Mouse (Mus musculus): Measurements from ENCODE around the gene Rnf128. TPM values are rescaled to one million over a fixed set of nuclear protein-coding genes. Genes with fewer than 3 reads are reported as not detected.
"Not testable (repeated sequence)": the region's sequence is repeated elsewhere in the genome, so short reads cannot be mapped to it uniquely, and the experiment has no call there.

Rnf128 gene
- polyA plus RNA-seq, 1 experiment from 2014 or later = 52.9 TPM

DNA sequence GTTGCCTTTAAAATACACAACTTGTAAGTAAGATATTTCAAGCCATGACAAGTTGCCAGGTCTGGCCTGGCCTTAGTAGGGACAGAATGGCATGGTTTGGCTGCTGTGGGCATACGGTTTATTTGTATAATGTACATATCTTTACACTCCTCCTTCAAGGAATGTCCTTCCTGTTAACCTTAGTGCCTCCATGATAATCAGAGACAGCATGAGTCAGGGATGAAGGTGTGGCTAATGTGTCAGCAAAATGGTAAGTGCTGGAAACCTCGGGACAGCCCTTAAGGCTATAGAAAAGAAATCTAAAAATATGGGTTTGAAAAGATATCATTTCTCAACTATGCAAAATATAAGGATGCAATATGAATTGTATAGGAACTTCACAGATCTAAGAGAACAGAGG, 23.6 kb downstream of the Rnf128 start:
- not testable (repeated sequence) for H3K27me3 ChIP-seq (replicated peaks; ENCODE audit: control insufficient read depth, insufficient read depth, low read length); H3K36me3 ChIP-seq (ENCODE audit: control insufficient read depth, insufficient read depth, low read length); H3K9me3 ChIP-seq (ENCODE audit: control insufficient read depth, low read length); H3K4me2 ChIP-seq; H3K9ac ChIP-seq (ENCODE audit: low read depth, low read length); H3K4me1 ChIP-seq (replicated peaks; ENCODE audit: control insufficient read depth, insufficient read depth, low read length); ATAC-seq (replicated peaks; ENCODE audit: low FRiP score); DNase-seq (ENCODE audit: low spot score); H3K4me3 ChIP-seq (ENCODE audit: low read depth, low read length); H3K27ac ChIP-seq (ENCODE audit: low read depth, low read length)
- 47% methylated on average over 2 of the region's 2 CpGs for WGBS

DNA sequence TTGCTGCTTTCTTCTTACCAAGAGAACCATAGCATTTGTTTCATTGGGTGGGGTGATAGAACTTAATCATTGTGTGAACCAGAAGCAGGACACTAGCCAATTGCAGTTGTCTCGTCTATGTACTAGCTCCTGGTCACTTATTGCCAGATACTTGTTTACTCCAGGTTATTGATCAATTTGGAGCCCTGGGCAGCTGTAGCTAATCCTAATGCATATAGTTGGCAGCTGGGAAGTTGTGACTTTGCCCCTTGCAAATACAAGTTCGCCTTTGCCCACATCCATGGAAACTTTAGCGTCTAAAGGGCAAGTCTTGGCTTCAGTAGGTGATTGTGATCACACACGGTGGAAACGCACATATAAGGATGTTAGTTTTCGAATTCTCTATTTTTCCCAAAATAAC, 33.3 kb downstream of the Rnf128 start:
- Histone ChIP-seq H3K4me3 (ENCODE audit: low read depth, low read length) (no peak overlapping the region), H3K9me3 (ENCODE audit: control insufficient read depth, low read length) (no peaks in the 10 kb centered on the region), H3K27ac (ENCODE audit: low read depth, low read length) (no peak overlapping the region), H3K27me3 (replicated peaks; ENCODE audit: control insufficient read depth, insufficient read depth, low read length) (no peaks in the 10 kb centered on the region), H3K36me3 (ENCODE audit: control insufficient read depth, insufficient read depth, low read length) (no peaks in the 10 kb centered on the region), H3K4me2 (no peak overlapping the region), H3K4me1 (replicated peaks; ENCODE audit: control insufficient read depth, insufficient read depth, low read length) (no peaks in the 10 kb centered on the region), H3K9ac (ENCODE audit: low read depth, low read length) (no peak overlapping the region)
- whole genome bisulfite sequencing = 73% methylated on average over 6 of the region's 6 CpGs
- DNase-seq (ENCODE audit: low spot score) (no peak), ATAC-seq (replicated peaks; ENCODE audit: low FRiP score) (no peak)

DNA sequence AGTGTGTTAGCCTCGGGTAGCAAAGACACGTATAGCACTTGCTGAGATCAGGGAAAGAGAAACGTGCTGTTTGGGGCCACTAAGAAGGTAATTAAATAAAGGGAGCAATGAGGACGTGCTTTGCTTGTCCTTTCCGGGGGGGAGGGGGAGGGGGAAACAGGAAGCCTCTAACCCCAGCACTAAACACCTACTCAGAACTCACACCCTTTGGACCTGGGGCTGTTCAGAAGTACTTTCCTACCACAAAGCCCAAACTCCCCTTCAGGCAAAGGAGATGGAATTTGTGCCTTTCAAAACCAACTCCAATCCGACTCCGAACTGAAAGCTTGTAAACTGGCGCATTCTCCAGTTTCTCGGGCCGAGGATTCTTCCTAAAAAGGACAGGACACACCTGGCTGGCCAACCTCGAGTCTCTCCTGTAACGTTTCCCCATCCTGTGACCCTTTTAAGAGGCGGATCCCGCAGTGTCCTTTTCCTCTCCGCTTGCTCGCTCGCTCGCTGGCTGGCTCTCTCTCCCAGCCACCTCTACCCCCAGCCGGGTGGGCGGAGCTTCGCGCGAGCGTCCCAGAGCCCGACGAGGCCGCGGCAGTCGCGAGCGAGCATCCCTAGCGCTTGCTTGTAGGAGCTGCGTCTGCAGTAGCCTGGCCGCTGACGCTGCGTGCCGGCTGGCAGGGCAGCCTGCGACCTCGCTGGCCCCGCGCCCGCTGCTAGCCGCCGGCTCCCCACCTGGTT, 47.1 kb downstream of the Rnf128 start:
- peak; percentile 97 for ATAC-seq (replicated peaks; ENCODE audit: low FRiP score)
- Histone ChIP-seq H3K27me3 (replicated peaks; ENCODE audit: control insufficient read depth, insufficient read depth, low read length) (peaks cover 11% of the 10 kb centered on the region), H3K36me3 (ENCODE audit: control insufficient read depth, insufficient read depth, low read length) (no peaks in the 10 kb centered on the region), H3K4me2 (peak overlapping the region; percentile 73), H3K4me1 (replicated peaks; ENCODE audit: control insufficient read depth, insufficient read depth, low read length) (no peaks in the 10 kb centered on the region), H3K4me3 (ENCODE audit: low read depth, low read length) (peak overlapping the region; percentile 70), H3K9ac (ENCODE audit: low read depth, low read length) (peak overlapping the region; percentile 70), H3K9me3 (ENCODE audit: control insufficient read depth, low read length) (no peaks in the 10 kb centered on the region), H3K27ac (ENCODE audit: low read depth, low read length) (peak overlapping the region; percentile 16)
- WGBS = 9% methylated on average over 44 of the region's 44 CpGs
- DNase-seq (ENCODE audit: low spot score) = peak; percentile 71

DNA sequence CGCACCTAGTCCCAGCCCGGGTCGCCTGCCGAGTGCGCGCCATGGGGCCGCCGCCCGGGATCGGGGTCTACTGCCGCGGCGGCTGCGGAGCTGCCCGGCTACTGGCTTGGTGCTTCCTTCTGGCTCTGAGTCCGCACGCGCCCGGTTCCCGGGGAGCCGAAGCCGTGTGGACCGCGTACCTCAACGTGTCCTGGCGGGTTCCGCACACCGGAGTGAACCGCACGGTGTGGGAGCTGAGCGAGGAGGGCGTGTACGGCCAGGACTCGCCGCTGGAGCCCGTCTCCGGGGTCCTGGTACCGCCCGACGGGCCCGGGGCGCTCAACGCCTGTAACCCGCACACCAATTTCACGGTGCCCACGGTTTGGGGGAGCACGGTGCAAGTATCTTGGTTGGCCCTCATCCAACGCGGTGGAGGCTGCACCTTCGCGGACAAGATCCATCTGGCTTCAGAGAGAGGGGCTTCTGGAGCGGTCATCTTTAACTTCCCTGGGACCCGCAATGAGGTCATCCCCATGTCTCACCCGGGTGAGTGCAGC, 47.7 kb downstream of the Rnf128 start:
- H3K9ac ChIP-seq (ENCODE audit: low read depth, low read length) = peak overlapping the region; percentile 70
- H3K27me3 ChIP-seq (replicated peaks; ENCODE audit: control insufficient read depth, insufficient read depth, low read length) = peaks cover 11% of the 10 kb centered on the region
- no peaks in the 10 kb centered on the region for H3K36me3 ChIP-seq (ENCODE audit: control insufficient read depth, insufficient read depth, low read length)
- no peak for DNase-seq (ENCODE audit: low spot score)
- ATAC-seq (replicated peaks; ENCODE audit: low FRiP score) = peak; percentile 73
- H3K9me3 ChIP-seq (ENCODE audit: control insufficient read depth, low read length) = no peaks in the 10 kb centered on the region
- 0 out of 2 replicates have a peak overlapping the region, but pooled peaks have one; percentile 16 for H3K27ac ChIP-seq (ENCODE audit: low read depth, low read length)
- WGBS = 9% methylated on average over 47 of the region's 54 CpGs
- peak overlapping the region; percentile 73 for H3K4me2 ChIP-seq
- no peaks in the 10 kb centered on the region for H3K4me1 ChIP-seq (replicated peaks; ENCODE audit: control insufficient read depth, insufficient read depth, low read length)
- H3K4me3 ChIP-seq (ENCODE audit: low read depth, low read length) = peak overlapping the region; percentile 70

DNA sequence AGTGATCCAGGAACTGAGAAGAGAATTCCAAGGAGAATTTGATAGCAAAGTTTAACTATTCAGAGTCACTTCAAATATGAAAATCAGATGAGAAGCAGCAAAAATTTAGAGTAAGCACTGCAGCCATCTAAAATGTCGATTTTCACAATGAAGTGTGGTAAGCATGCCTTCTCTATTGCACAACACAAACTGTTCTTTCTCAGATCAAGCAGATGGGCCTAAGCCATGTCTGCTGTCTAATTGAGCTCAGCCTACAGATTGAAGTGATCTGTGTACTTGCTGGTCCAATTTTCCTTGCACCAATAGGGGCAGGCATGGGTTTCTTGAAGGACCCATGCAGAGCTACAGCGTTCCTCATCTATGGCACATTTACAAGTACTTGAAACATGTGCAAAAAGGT, 51.6 kb downstream of the Rnf128 start:
- ATAC-seq (replicated peaks; ENCODE audit: low FRiP score) = no peak
- Histone ChIP-seq H3K27me3 (replicated peaks; ENCODE audit: control insufficient read depth, insufficient read depth, low read length) (peaks cover 8% of the 10 kb centered on the region), H3K9ac (ENCODE audit: low read depth, low read length) (no peak overlapping the region), H3K4me3 (ENCODE audit: low read depth, low read length) (no peak overlapping the region), H3K27ac (ENCODE audit: low read depth, low read length) (no peak overlapping the region), H3K4me1 (replicated peaks; ENCODE audit: control insufficient read depth, insufficient read depth, low read length) (no peaks in the 10 kb centered on the region), H3K4me2 (no peak overlapping the region), H3K9me3 (ENCODE audit: control insufficient read depth, low read length) (no peaks in the 10 kb centered on the region), H3K36me3 (ENCODE audit: control insufficient read depth, insufficient read depth, low read length) (no peaks in the 10 kb centered on the region)
- no peak for DNase-seq (ENCODE audit: low spot score)
- 74% methylated on average over 2 of the region's 2 CpGs for WGBS

DNA sequence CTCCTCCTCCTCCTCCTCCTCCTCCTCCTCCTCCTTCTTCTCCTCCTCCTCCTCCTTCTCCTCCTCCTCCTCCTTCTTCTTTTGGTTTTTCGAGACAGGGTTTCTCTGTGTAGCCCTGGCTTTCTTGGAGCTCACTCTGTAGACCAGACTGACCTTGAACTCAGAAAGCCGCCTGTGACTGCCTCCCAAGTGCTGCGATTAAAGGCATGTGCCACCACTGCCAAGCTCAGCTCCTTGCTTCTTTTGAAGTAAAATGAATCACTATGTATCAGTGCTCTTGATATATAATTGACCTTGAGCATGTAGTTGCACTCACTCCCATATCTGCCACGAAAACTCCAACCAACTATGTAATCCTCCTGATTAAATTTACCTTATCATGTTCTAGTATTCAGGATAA, 59.0 kb downstream of the Rnf128 start:
- H3K9ac ChIP-seq (ENCODE audit: low read depth, low read length) = no peak overlapping the region
- no peaks in the 10 kb centered on the region for H3K27me3 ChIP-seq (replicated peaks; ENCODE audit: control insufficient read depth, insufficient read depth, low read length)
- ATAC-seq (replicated peaks; ENCODE audit: low FRiP score) (no peak), DNase-seq (ENCODE audit: low spot score) (no peak)
- WGBS = 74% methylated on average over 3 of the region's 4 CpGs
- H3K4me3 ChIP-seq (ENCODE audit: low read depth, low read length) = no peak overlapping the region
- H3K4me2 ChIP-seq = no peak overlapping the region
- no peaks in the 10 kb centered on the region for H3K36me3 ChIP-seq (ENCODE audit: control insufficient read depth, insufficient read depth, low read length)
- no peaks in the 10 kb centered on the region for H3K9me3 ChIP-seq (ENCODE audit: control insufficient read depth, low read length)
- H3K4me1 ChIP-seq (replicated peaks; ENCODE audit: control insufficient read depth, insufficient read depth, low read length) = no peaks in the 10 kb centered on the region
- no peak overlapping the region for H3K27ac ChIP-seq (ENCODE audit: low read depth, low read length)

DNA sequence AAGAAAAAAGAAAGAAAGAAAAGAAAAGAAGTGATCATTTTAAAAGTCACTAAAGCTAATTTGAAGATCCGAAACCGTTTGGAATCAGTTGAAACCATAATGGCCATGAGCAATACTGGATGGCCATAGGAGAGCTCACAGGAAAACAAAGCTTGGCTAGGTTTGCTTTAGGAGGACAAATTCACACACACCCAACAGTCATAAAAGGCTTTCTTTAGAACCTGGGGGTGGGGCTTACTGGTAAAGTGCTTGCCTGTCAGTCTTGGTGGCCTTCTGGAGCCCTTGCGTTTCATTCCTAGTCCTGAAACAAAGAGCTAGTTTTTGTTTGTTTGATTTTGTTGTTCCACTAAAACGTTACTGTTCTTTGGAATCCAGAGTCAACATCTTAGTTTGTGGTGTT, 71.6 kb downstream of the Rnf128 start:
- no peaks in the 10 kb centered on the region for H3K36me3 ChIP-seq (ENCODE audit: control insufficient read depth, insufficient read depth, low read length)
- no peaks in the 10 kb centered on the region for H3K9me3 ChIP-seq (ENCODE audit: control insufficient read depth, low read length)
- DNase-seq (ENCODE audit: low spot score) (no peak), ATAC-seq (replicated peaks; ENCODE audit: low FRiP score) (no peak)
- H3K4me3 ChIP-seq (ENCODE audit: low read depth, low read length) = no peak overlapping the region
- H3K27me3 ChIP-seq (replicated peaks; ENCODE audit: control insufficient read depth, insufficient read depth, low read length) = no peaks in the 10 kb centered on the region
- H3K9ac ChIP-seq (ENCODE audit: low read depth, low read length) = no peak overlapping the region
- no peak overlapping the region for H3K4me2 ChIP-seq
- no peak overlapping the region for H3K27ac ChIP-seq (ENCODE audit: low read depth, low read length)
- 74% methylated on average over 4 of the region's 4 CpGs for WGBS
- H3K4me1 ChIP-seq (replicated peaks; ENCODE audit: control insufficient read depth, insufficient read depth, low read length) = no peaks in the 10 kb centered on the region

DNA sequence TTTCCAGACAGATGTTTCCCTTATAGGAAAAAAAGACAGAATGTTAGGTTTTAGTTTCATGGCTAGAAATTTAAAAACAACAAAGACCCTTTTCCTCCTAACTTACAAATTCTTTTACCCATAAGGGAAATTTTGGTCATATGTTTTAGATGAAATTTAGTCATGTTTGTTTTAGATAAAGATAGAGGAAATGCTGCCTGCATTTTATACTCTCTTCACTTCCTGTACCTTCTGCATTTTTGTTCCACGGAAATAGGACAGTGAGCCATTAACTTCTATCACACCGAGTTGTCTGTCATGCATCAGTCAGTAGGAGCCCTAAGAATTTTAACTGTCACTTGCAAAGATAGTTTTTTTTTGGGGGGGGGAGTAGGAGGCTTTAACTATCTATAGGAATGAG, 76.6 kb downstream of the Rnf128 start:
- H3K4me2 ChIP-seq = no peak overlapping the region
- no peak for ATAC-seq (replicated peaks; ENCODE audit: low FRiP score)

DNA sequence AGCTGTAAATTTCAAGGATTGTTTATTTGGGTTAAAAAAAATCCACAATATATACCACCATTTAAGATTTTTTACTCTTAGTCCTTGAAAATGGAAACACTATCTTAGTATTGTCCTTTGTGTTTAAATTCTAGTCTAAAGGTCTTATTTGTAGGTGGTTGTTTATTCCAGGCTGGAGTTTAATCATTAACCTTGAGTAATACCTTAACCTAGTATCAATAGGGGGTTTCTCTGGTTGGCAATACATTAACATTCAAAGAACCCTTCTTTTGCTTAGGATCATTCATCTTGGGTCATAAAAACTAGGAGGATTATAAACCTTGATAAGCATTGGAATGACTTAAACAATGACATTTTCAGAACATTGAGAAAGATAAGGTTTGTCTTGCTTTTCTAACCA, 77.3 kb downstream of the Rnf128 start:
- DNase-seq (ENCODE audit: low spot score) (no peak), ATAC-seq (replicated peaks; ENCODE audit: low FRiP score) (no peak)
- Histone ChIP-seq H3K4me1 (replicated peaks; ENCODE audit: control insufficient read depth, insufficient read depth, low read length) (no peaks in the 10 kb centered on the region), H3K27ac (ENCODE audit: low read depth, low read length) (no peak overlapping the region), H3K4me2 (no peak overlapping the region), H3K4me3 (ENCODE audit: low read depth, low read length) (no peak overlapping the region), H3K36me3 (ENCODE audit: control insufficient read depth, insufficient read depth, low read length) (no peaks in the 10 kb centered on the region), H3K9me3 (ENCODE audit: control insufficient read depth, low read length) (no peaks in the 10 kb centered on the region), H3K9ac (ENCODE audit: low read depth, low read length) (no peak overlapping the region), H3K27me3 (replicated peaks; ENCODE audit: control insufficient read depth, insufficient read depth, low read length) (no peaks in the 10 kb centered on the region)

More for the DNA sequence above, 76.6 kb downstream of the Rnf128 start:
- no peak overlapping the region for H3K4me3 ChIP-seq (ENCODE audit: low read depth, low read length)
- no peak overlapping the region for H3K27ac ChIP-seq (ENCODE audit: low read depth, low read length)
- WGBS = 32% methylated on average over 2 of the region's 2 CpGs
- H3K27me3 ChIP-seq (replicated peaks; ENCODE audit: control insufficient read depth, insufficient read depth, low read length) = no peaks in the 10 kb centered on the region
- no peak for DNase-seq (ENCODE audit: low spot score)
- H3K9ac ChIP-seq (ENCODE audit: low read depth, low read length) = no peak overlapping the region
- no peaks in the 10 kb centered on the region for H3K36me3 ChIP-seq (ENCODE audit: control insufficient read depth, insufficient read depth, low read length)
- no peaks in the 10 kb centered on the region for H3K9me3 ChIP-seq (ENCODE audit: control insufficient read depth, low read length)
- H3K4me1 ChIP-seq (replicated peaks; ENCODE audit: control insufficient read depth, insufficient read depth, low read length) = no peaks in the 10 kb centered on the region
